Mouse (Mus musculus): ENCODE data around the gene Cyp2d10. TPM values are rescaled to one million over a fixed set of nuclear protein-coding genes. Genes with fewer than 3 reads are reported as not detected.
A peak's percentile ranks its signal among the peaks of the same experiment; 100 is the strongest.

Cyp2d10 gene
- polyA plus RNA-seq, 1 experiment, result not detected

DNA sequence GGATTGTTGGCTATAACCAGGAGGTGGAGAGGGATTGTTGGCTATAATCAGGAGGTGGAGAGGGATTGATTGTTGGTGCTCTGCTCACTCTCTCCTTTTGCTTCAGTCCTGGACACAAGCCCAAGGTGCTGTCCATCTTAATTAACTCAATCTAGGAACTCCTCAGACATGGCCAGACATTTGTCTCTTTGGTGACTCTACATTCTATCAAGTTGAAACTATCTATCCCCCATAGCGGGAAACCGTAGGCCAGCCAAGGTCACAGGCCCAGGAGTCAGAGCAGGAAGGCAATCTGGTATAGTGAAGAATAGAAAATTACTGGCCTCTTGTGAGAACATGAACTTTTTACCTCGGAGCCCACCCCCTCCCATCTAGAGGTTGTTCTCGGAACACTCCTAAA is 44.8 kb downstream of the Cyp2d10 start:
- H3ac ChIP-seq (ENCODE audit: control insufficient read depth, insufficient read length), result no peak overlapping the region
- H3K4me3 ChIP-seq, result no peak overlapping the region
- TF ChIP-seq MAX (IDR thresholded peaks at IDR 0.05; ENCODE audit: low read depth) (no peak), MYOG (IDR thresholded peaks at IDR 0.05; ENCODE audit: control insufficient read depth in 1 of 3, insufficient read depth in 1 of 3, insufficient read length in 2 of 3, low read depth in 2 of 3) (no peak), TCF3 (IDR thresholded peaks at IDR 0.05; ENCODE audit: insufficient read length, low read depth) (no peak), E2F4 (IDR thresholded peaks at IDR 0.05; ENCODE audit: insufficient read depth) (no peak), SRF (IDR thresholded peaks at IDR 0.05; ENCODE audit: control insufficient read depth, insufficient read length, low read depth) (no peak), USF1 (IDR thresholded peaks at IDR 0.05; ENCODE audit: low read depth) (no peak)
- no peaks in the 10 kb centered on the region for H3K27me3 ChIP-seq (ENCODE audit: control insufficient read depth, insufficient read depth, insufficient read length)
- H3K4me2 ChIP-seq (ENCODE audit: low read depth), result no peak overlapping the region
- no peaks in the 10 kb centered on the region for H3K79me2 ChIP-seq (ENCODE audit: control insufficient read depth, insufficient read depth)
- no peaks in the 10 kb centered on the region for H3K36me3 ChIP-seq (ENCODE audit: control insufficient read depth, insufficient read depth)

GRCm38 (mm10) chr15:82361459-82362018 is 45.5 kb downstream of the Cyp2d10 start:
- Histone ChIP-seq H3ac (ENCODE audit: control insufficient read depth, insufficient read length) (no peak overlapping the region), H3K4me3 (no peak overlapping the region), H3K79me2 (ENCODE audit: control insufficient read depth, insufficient read depth) (no peaks in the 10 kb centered on the region), H3K4me2 (ENCODE audit: low read depth) (no peak overlapping the region), H3K36me3 (ENCODE audit: control insufficient read depth, insufficient read depth) (no peaks in the 10 kb centered on the region), H3K27me3 (ENCODE audit: control insufficient read depth, insufficient read depth, insufficient read length) (no peaks in the 10 kb centered on the region)
- no peak for TF ChIP-seq POLR2A (IDR thresholded peaks at IDR 0.05; ENCODE audit: insufficient read length, low read depth)
- peak in 1 of 3 experiments; percentile 19 for TF ChIP-seq MYOG (IDR thresholded peaks at IDR 0.05; ENCODE audit: control insufficient read depth in 1 of 3, insufficient read depth in 1 of 3, insufficient read length in 2 of 3, low read depth in 2 of 3)

GRCm38 (mm10) chr15:82358431-82359260 is 48.3 kb downstream of the Cyp2d10 start:
- Histone ChIP-seq H3K36me3 (ENCODE audit: control insufficient read depth, insufficient read depth) (no peaks in the 10 kb centered on the region), H3ac (ENCODE audit: control insufficient read depth, insufficient read length) (no peak overlapping the region), H3K79me2 (ENCODE audit: control insufficient read depth, insufficient read depth) (peaks cover 3% of the 10 kb centered on the region), H3K27me3 (ENCODE audit: control insufficient read depth, insufficient read depth, insufficient read length) (no peaks in the 10 kb centered on the region), H3K4me3 (no peak overlapping the region), H3K4me2 (ENCODE audit: low read depth) (no peak overlapping the region)
- TF ChIP-seq POLR2A (IDR thresholded peaks at IDR 0.05; ENCODE audit: insufficient read length, low read depth) (no peak), TCF12 (IDR thresholded peaks at IDR 0.05; ENCODE audit: insufficient read depth, poor library complexity, severe bottlenecking) (no peak), USF1 (IDR thresholded peaks at IDR 0.05; ENCODE audit: low read depth) (no peak), E2F4 (IDR thresholded peaks at IDR 0.05; ENCODE audit: insufficient read depth) (no peak), MAX (IDR thresholded peaks at IDR 0.05; ENCODE audit: low read depth) (no peak), MYOG (IDR thresholded peaks at IDR 0.05; ENCODE audit: control insufficient read depth in 1 of 3, insufficient read depth in 1 of 3, insufficient read length in 2 of 3, low read depth in 2 of 3) (no peak), TCF3 (IDR thresholded peaks at IDR 0.05; ENCODE audit: insufficient read length, low read depth) (no peak), REST (IDR thresholded peaks at IDR 0.05; ENCODE audit: insufficient read depth, insufficient read length) (no peak), SRF (IDR thresholded peaks at IDR 0.05; ENCODE audit: control insufficient read depth, insufficient read length, low read depth) (no peak), MYOD1 (IDR thresholded peaks at IDR 0.05; ENCODE audit: control insufficient read depth in 1 of 3, insufficient read length in 2 of 3, low read depth in 2 of 3) (no peak), CEBPB (IDR thresholded peaks at IDR 0.05; ENCODE audit: insufficient read depth, poor library complexity, severe bottlenecking) (no peak), POLR2AphosphoS2 (IDR thresholded peaks at IDR 0.05; ENCODE audit: insufficient read length, low read depth) (no peak)

DNA sequence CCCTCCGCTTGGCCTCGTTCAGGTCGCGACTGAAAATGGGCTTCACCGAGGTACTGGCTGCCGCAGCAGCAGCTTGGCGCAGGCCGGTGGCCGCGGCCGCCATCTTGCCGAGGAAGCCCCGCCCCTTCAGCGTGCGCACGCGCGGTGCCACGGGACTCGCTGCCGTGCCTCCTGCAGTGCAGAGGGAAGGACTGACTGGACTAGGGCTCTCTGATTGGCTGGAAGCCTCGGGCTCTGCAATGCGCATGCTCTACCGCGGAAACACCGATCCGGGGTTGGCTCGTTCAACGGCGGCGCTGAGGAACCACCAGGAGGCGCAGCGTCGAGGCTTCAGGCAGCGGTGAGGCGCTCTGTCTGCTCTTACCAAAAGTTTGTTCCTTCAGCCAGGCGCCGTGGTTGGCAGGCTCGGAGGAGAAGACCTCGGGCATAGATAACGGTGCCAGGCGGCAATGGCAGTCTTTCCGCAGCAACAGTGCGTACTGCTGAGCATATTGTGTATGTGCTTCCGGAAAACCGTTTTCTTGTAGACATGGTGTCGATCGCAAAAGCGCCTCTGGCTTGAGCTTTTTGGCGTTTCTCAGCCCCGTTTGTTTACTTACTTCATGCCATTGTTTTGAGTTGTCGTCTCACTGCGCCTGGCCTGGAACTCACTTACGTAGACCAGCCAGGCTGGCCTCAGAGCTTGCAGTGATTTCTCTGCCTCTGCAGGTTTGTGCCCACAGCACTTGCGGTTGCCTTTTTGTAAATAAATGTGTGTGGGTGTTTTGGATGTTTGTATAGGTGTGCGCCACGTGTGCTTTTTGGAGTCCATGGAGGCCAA is 52.7 kb downstream of the Cyp2d10 start, which contains the start of gene Ndufa6:
Gene Ndufa6 (minus strand): TSS at position 197 of the 820 bp plus-strand sequence.
- peak within 1 kb of the TSS; percentile 93 for H3K4me2 ChIP-seq (ENCODE audit: low read depth)
- no peaks in the 10 kb centered on the region for H3K27me3 ChIP-seq (ENCODE audit: control insufficient read depth, insufficient read depth, insufficient read length)
- peak within 1 kb of the TSS; percentile 86 for H3K4me3 ChIP-seq
- TF ChIP-seq SRF (IDR thresholded peaks at IDR 0.05; ENCODE audit: control insufficient read depth, insufficient read length, low read depth) (peak; percentile 70), TCF3 (IDR thresholded peaks at IDR 0.05; ENCODE audit: insufficient read length, low read depth) (peak; percentile 20), POLR2AphosphoS2 (IDR thresholded peaks at IDR 0.05; ENCODE audit: insufficient read length, low read depth) (peak; percentile 98), REST (IDR thresholded peaks at IDR 0.05; ENCODE audit: insufficient read depth, insufficient read length) (peak; percentile 47), USF1 (IDR thresholded peaks at IDR 0.05; ENCODE audit: low read depth) (peak; percentile 31), TCF12 (IDR thresholded peaks at IDR 0.05; ENCODE audit: insufficient read depth, poor library complexity, severe bottlenecking) (no peak), MYOD1 (IDR thresholded peaks at IDR 0.05; ENCODE audit: control insufficient read depth in 1 of 3, insufficient read length in 2 of 3, low read depth in 2 of 3) (peak in 1 of 3 experiments; percentile 21), E2F4 (IDR thresholded peaks at IDR 0.05; ENCODE audit: insufficient read depth) (peak; percentile 32), CEBPB (IDR thresholded peaks at IDR 0.05; ENCODE audit: insufficient read depth, poor library complexity, severe bottlenecking) (no peak), MYOG (IDR thresholded peaks at IDR 0.05; ENCODE audit: control insufficient read depth in 1 of 3, insufficient read depth in 1 of 3, insufficient read length in 2 of 3, low read depth in 2 of 3) (peak in 1 of 3 experiments; percentile 54), MAX (IDR thresholded peaks at IDR 0.05; ENCODE audit: low read depth) (no peak), POLR2A (IDR thresholded peaks at IDR 0.05; ENCODE audit: insufficient read length, low read depth) (peak; percentile 96)
- H3K36me3 ChIP-seq (ENCODE audit: control insufficient read depth, insufficient read depth), result peaks cover 18% of the 10 kb centered on the region
- peaks cover 23% of the 10 kb centered on the region for H3K79me2 ChIP-seq (ENCODE audit: control insufficient read depth, insufficient read depth)
- H3ac ChIP-seq (ENCODE audit: control insufficient read depth, insufficient read length), result peak within 1 kb of the TSS; percentile 39
